Mouse (Mus musculus): ENCODE results near the gene Snx27. TPM values are rescaled to one million over a fixed set of nuclear protein-coding genes. Genes with fewer than 3 reads are reported as not detected.

Snx27 gene
- polyA plus RNA-seq, 1 experiment from 2014 or later: 24.7 TPM

- Histone ChIP-seq H3K4me2 (no peak overlapping the region), H3K9me3 (ENCODE audit: control insufficient read depth, low read length) (no peaks in the 10 kb centered on the region), H3K36me3 (ENCODE audit: control insufficient read depth, insufficient read depth, low read length) (peaks cover 2% of the 10 kb centered on the region; the same call in 1 of the 2 replicates), H3K9ac (ENCODE audit: low read depth, low read length) (no peak overlapping the region), H3K27ac (ENCODE audit: low read depth, low read length) (no peak overlapping the region), H3K4me1 (replicated peaks; ENCODE audit: control insufficient read depth, insufficient read depth, low read length) (no peaks in the 10 kb centered on the region), H3K4me3 (ENCODE audit: low read depth, low read length) (no peak overlapping the region), H3K27me3 (replicated peaks; ENCODE audit: control insufficient read depth, insufficient read depth, low read length) (no peaks in the 10 kb centered on the region)
- 88% methylated on average over 4 of the region's 4 CpGs for WGBS
- DNase-seq (ENCODE audit: low spot score) (no peak), ATAC-seq (replicated peaks; ENCODE audit: low FRiP score) (no peak)
Observed at GRCm38 (mm10) chr3:94497162-94497561, 85.4 kb downstream of the Snx27 start.

GRCm38 (mm10) chr3:94487581-94487980 lies 94.9 kb downstream of the Snx27 start:
- Histone ChIP-seq H3K27ac (ENCODE audit: low read depth, low read length) (no peak overlapping the region), H3K9me3 (ENCODE audit: control insufficient read depth, low read length) (no peaks in the 10 kb centered on the region), H3K36me3 (ENCODE audit: control insufficient read depth, insufficient read depth, low read length) (no peaks in the 10 kb centered on the region), H3K4me1 (replicated peaks; ENCODE audit: control insufficient read depth, insufficient read depth, low read length) (no peaks in the 10 kb centered on the region), H3K27me3 (replicated peaks; ENCODE audit: control insufficient read depth, insufficient read depth, low read length) (no peaks in the 10 kb centered on the region), H3K4me3 (ENCODE audit: low read depth, low read length) (no peak overlapping the region), H3K9ac (ENCODE audit: low read depth, low read length) (no peak overlapping the region), H3K4me2 (no peak overlapping the region)
- WGBS: 73% methylated on average over 6 of the region's 6 CpGs
- no peak for DNase-seq (ENCODE audit: low spot score)
- no peak for ATAC-seq (replicated peaks; ENCODE audit: low FRiP score)

GRCm38 (mm10) chr3:94485922-94486321 lies 96.6 kb downstream of the Snx27 start:
- no peak for DNase-seq (ENCODE audit: low spot score)
- Histone ChIP-seq H3K9ac (ENCODE audit: low read depth, low read length) (no peak overlapping the region), H3K9me3 (ENCODE audit: control insufficient read depth, low read length) (no peaks in the 10 kb centered on the region), H3K36me3 (ENCODE audit: control insufficient read depth, insufficient read depth, low read length) (no peaks in the 10 kb centered on the region), H3K4me1 (replicated peaks; ENCODE audit: control insufficient read depth, insufficient read depth, low read length) (no peaks in the 10 kb centered on the region), H3K4me2 (no peak overlapping the region), H3K27me3 (replicated peaks; ENCODE audit: control insufficient read depth, insufficient read depth, low read length) (peaks cover 9% of the 10 kb centered on the region), H3K4me3 (ENCODE audit: low read depth, low read length) (no peak overlapping the region), H3K27ac (ENCODE audit: low read depth, low read length) (no peak overlapping the region)
- ATAC-seq (replicated peaks; ENCODE audit: low FRiP score): no peak
- 79% methylated on average over 7 of the region's 7 CpGs for WGBS

DNA sequence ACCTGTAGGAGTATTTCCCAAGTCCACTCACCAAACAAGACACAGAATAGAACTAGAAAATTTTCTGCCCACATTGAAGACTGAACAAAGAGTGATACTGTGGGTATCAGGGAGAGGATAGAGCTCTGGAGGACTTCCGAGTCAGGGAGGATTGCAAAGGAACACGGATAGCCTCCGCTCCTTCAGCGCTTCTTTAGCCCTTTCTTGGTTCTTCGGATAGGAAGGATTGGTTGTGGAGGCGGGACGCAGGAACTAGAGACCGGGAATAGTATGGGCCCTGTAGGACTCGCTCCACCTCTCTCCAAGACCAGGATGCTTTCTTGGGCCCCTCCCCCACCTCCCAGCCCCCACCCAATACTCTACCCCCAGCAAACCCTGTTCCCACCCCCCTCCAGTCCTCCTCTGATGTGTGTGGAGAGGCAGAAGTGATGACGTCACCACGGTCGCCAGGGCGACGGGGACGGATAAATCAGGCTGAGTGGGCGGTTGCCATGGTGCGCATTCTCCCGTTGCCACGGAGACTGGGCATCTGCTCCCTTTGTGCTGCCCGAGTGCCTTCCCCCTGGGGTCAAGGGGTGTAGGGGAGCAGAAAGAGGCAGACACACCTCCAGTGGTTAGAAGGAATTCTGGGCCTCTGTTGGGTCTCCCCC lies 98.6 kb downstream of the Snx27 start:
- ATAC-seq (replicated peaks; ENCODE audit: low FRiP score) (no peak), DNase-seq (ENCODE audit: low spot score) (no peak)
- Histone ChIP-seq H3K4me3 (ENCODE audit: low read depth, low read length) (no peak overlapping the region), H3K9ac (ENCODE audit: low read depth, low read length) (no peak overlapping the region), H3K27ac (ENCODE audit: low read depth, low read length) (no peak overlapping the region), H3K4me2 (no peak overlapping the region), H3K36me3 (ENCODE audit: control insufficient read depth, insufficient read depth, low read length) (no peaks in the 10 kb centered on the region), H3K4me1 (replicated peaks; ENCODE audit: control insufficient read depth, insufficient read depth, low read length) (no peaks in the 10 kb centered on the region), H3K9me3 (ENCODE audit: control insufficient read depth, low read length) (no peaks in the 10 kb centered on the region), H3K27me3 (replicated peaks; ENCODE audit: control insufficient read depth, insufficient read depth, low read length) (peaks cover 29% of the 10 kb centered on the region)
- 37% methylated on average over 20 of the region's 20 CpGs for whole genome bisulfite sequencing

- Histone ChIP-seq H3K27ac (ENCODE audit: low read depth, low read length) (no peak overlapping the region), H3K27me3 (replicated peaks; ENCODE audit: control insufficient read depth, insufficient read depth, low read length) (peaks cover 36% of the 10 kb centered on the region), H3K4me3 (ENCODE audit: low read depth, low read length) (no peak overlapping the region), H3K9me3 (ENCODE audit: control insufficient read depth, low read length) (no peaks in the 10 kb centered on the region), H3K36me3 (ENCODE audit: control insufficient read depth, insufficient read depth, low read length) (no peaks in the 10 kb centered on the region), H3K9ac (ENCODE audit: low read depth, low read length) (no peak overlapping the region), H3K4me2 (no peak overlapping the region), H3K4me1 (replicated peaks; ENCODE audit: control insufficient read depth, insufficient read depth, low read length) (no peaks in the 10 kb centered on the region; the same call in 1 of the 2 replicates)
- DNase-seq (ENCODE audit: low spot score) (no peak), ATAC-seq (replicated peaks; ENCODE audit: low FRiP score) (no peak)
- 75% methylated on average over 17 of the region's 17 CpGs for WGBS
Observed at GRCm38 (mm10) chr3:94482764-94483385, 99.6 kb downstream of the Snx27 start.

- H3K4me1 ChIP-seq (replicated peaks; ENCODE audit: control insufficient read depth, insufficient read depth, low read length): no peaks in the 10 kb centered on the region; the same call in 1 of the 2 replicates
- H3K4me2 ChIP-seq: no peak overlapping the region
- H3K4me3 ChIP-seq (ENCODE audit: low read depth, low read length): no peak overlapping the region
- no peak overlapping the region for H3K27ac ChIP-seq (ENCODE audit: low read depth, low read length)
- H3K27me3 ChIP-seq (replicated peaks; ENCODE audit: control insufficient read depth, insufficient read depth, low read length): peaks cover 36% of the 10 kb centered on the region
- H3K9ac ChIP-seq (ENCODE audit: low read depth, low read length): no peak overlapping the region
- H3K9me3 ChIP-seq (ENCODE audit: control insufficient read depth, low read length): no peaks in the 10 kb centered on the region
- WGBS: 60% methylated on average over 4 of the region's 4 CpGs
- ATAC-seq (replicated peaks; ENCODE audit: low FRiP score): no peak
- no peak for DNase-seq (ENCODE audit: low spot score)
- H3K36me3 ChIP-seq (ENCODE audit: control insufficient read depth, insufficient read depth, low read length): no peaks in the 10 kb centered on the region
Observed at GRCm38 (mm10) chr3:94481429-94481828, 101.1 kb downstream of the Snx27 start.

DNA sequence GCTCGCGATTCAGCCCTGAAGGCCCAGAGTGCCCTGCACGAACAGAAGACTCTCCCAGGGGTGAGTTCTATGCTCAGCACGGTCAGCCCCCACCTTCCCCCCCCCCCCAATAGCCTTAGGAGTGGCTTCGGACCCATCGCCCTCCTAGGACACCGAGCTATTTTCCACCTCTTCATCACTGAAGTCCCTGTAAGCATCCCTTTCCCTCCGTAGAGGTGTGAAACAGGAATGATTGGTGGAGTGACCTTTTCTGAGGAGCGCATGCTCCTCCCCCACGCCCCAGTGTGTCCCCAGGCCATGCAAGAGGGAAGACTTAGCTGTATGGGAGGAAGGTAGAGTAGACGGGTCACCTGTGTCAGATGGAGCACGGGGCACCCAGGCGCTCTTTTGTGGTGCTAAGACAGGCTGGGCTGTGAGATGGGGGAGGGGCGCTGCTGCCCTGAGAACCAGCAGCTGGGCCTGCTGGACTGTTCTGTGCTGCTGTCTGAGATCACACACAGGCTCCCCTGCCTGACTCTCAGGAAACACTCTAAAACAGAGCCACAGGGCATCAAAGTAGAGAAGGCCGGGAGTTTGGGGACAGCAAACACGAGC lies 102.1 kb downstream of the Snx27 start, which contains the start of gene Riiad1:
Riiad1 (minus strand) TSS at position 51 of the 594 bp plus-strand sequence.
- Histone ChIP-seq H3K27ac (ENCODE audit: low read depth, low read length) (no peak within 1 kb of the TSS), H3K36me3 (ENCODE audit: control insufficient read depth, insufficient read depth, low read length) (no peaks in the 10 kb centered on the region), H3K4me2 (peak within 1 kb of the TSS; percentile 43), H3K4me3 (ENCODE audit: low read depth, low read length) (no peak within 1 kb of the TSS), H3K9ac (ENCODE audit: low read depth, low read length) (no peak within 1 kb of the TSS), H3K9me3 (ENCODE audit: control insufficient read depth, low read length) (no peaks in the 10 kb centered on the region), H3K4me1 (replicated peaks; ENCODE audit: control insufficient read depth, insufficient read depth, low read length) (no peaks in the 10 kb centered on the region; the same call in 1 of the 2 replicates), H3K27me3 (replicated peaks; ENCODE audit: control insufficient read depth, insufficient read depth, low read length) (peaks cover 36% of the 10 kb centered on the region)
- no peak for ATAC-seq (replicated peaks; ENCODE audit: low FRiP score)
- DNase-seq (ENCODE audit: low spot score): no peak
- 11% methylated on average over 16 of the region's 16 CpGs for WGBS

GRCm38 (mm10) chr3:94479564-94479963 lies 103.0 kb downstream of the Snx27 start:
- Histone ChIP-seq H3K4me1 (replicated peaks; ENCODE audit: control insufficient read depth, insufficient read depth, low read length) (no peaks in the 10 kb centered on the region; the same call in 1 of the 2 replicates), H3K9me3 (ENCODE audit: control insufficient read depth, low read length) (no peaks in the 10 kb centered on the region), H3K36me3 (ENCODE audit: control insufficient read depth, insufficient read depth, low read length) (no peaks in the 10 kb centered on the region), H3K27me3 (replicated peaks; ENCODE audit: control insufficient read depth, insufficient read depth, low read length) (peaks cover 36% of the 10 kb centered on the region), H3K27ac (ENCODE audit: low read depth, low read length) (no peak overlapping the region), H3K4me2 (peak overlapping the region; percentile 43), H3K4me3 (ENCODE audit: low read depth, low read length) (no peak overlapping the region), H3K9ac (ENCODE audit: low read depth, low read length) (no peak overlapping the region)
- ATAC-seq (replicated peaks; ENCODE audit: low FRiP score): no peak
- WGBS: 6% methylated on average over 11 of the region's 11 CpGs
- peak; percentile 51 for DNase-seq (ENCODE audit: low spot score)

Measured in liver, embryonic 11.5 days (tissue).